Mouse (Mus musculus) testis, postnatal 10 days (tissue): ENCODE measurements around the gene Ntrk3.

Source experiments
- DNase-seq: peaks from one replicate; pipeline ENCODE4 v3.0.0; 2021; ENCODE audit warnings: low spot score

The Ntrk3 gene

DNA sequence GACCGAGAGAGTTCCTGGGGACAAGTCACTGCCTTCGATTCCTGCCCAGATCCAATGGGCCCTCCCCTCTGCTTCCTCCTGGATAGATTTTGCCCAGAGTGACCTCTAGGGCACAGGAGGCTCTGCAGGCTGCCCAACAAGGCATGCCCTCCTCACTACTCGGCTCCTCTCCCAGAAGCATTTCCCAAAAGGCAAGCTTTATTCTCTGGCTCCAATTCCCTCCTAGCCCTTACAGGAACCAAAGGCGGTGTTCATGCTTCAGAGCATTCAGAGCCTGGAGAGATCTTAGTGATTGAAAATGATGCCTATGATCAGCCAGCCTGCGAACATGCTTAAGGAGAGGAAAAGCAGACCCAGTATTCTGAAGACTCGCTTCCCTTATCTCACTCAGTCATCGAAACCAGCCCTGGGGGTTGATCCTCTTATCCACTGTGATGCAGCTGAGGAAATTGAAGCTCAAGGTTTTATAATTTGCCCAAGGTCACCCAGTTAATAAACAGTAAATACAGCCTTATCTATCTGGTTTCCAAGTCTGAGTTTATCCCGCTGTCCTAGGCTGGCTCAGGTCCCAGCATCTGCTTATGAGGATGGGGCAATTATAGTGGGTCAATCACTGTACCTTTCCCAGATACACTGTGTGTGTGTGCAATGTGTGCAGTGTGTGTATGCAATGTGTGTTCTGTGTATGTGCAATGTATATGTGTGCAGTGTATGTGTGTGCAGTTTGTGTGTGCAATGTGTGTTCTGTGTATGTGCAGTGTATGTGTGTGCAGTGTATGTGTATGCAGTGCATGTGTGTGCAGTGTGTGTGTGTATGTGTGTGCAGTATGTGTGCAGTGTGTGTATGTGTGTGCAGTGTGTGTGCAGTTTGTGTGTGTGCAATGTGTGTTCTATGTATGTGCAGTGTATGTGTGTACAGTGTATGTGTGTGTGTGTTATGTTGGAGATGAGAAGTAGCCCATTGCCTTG is 376.2 kb downstream of the Ntrk3 start:
- no peak for DNase-seq

DNA sequence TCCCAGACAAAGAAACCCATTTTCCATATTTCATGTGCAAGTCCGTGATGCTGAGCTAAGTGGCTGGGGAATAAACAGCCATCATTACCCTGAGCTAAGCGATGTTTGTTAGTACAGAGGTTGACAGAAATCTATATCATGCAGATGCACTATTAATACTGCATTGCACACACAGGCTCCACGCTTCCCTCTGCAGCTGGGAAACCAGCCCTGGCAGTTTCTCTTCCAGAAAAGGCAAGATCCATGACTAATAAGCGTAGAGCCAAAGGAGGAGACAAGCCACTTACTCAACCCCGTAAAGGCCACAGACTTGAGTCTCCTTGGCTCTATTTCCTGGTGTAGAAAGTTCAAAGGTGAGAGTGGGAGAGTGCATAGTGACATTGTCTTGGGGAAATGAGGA is 390.3 kb downstream of the Ntrk3 start:
- no peak for DNase-seq

- DNase-seq, result no peak
These were observed 404.4 kb downstream of the Ntrk3 start for GRCm38 (mm10) chr7:78333422-78333821.

DNA sequence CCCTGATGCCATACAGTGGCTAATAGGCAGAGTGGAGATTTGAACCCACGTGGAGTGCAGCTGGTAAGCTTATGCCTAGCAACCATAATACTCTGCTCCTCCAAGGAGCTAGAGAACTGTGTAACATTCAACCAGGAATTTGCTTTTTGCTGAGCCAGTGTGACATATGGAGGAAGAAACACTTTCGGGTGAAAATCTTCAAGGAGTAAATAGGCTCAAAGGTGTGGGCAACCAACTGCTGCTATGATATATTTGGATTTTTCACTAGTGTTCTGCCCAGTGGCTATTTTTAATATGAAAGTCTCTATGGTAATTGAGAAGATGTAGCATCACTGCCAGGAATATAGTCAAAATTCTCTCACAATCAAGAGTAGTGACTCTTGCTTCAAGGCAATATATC is 409.5 kb downstream of the Ntrk3 start:
- DNase-seq, result no peak

DNA sequence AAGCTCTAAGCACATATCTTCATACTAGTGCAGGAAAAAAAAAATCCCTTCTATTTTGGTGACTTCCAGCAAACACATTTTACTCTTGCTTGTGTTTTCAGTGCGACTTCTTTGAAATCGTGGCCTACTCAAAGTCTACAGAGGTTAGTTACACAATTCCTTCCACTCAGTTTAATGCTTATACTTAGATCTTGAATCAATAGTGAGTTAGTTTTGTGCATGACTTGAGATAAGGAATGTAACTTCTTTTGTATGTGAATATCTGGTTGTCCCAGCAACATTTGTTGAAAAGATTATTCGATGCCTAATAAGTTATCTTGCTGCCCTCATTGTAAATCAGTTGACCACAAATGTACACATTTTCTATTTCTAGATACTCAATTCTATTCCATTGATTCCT is 411.6 kb downstream of the Ntrk3 start:
- DNase-seq, result no peak

DNA sequence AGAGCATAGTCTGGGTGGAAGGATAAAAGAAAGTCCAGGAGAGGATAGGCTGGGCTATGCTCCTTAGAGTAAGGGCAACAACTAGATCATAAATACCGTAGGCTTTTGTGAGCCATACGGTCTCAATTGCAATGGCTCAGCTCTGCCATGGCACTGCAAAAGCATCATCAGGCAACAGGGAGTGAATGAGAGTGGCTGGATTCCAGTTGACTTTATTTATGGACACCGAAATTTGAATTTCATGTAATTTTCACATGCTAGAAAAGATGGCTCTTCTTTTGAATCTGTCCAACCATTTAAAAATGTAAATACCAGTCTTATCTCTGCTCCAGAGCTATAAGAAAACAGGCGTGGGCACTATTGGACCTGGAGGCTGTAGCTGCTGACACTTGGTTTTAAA is 419.2 kb downstream of the Ntrk3 start:
- DNase-seq, result no peak

DNA sequence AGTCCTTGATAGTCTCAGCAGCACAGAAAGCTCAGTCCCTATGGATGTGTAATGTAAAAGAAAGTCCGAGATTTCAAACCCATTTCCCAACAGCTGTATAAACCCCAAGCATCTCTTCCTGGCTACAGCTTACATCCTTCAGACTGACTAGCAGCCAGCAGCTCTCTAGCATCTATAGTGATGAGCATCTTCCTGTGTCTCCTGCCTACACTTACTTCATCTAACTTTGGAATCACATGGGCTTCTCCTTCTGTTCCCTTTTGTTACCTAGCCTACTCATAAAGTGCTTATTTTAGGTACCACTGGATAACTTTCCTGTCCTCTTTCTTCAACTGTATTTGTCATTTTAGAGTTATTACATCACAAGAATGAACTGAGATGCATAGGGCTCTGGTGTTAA is 432.0 kb downstream of the Ntrk3 start:
- no peak for DNase-seq

DNA sequence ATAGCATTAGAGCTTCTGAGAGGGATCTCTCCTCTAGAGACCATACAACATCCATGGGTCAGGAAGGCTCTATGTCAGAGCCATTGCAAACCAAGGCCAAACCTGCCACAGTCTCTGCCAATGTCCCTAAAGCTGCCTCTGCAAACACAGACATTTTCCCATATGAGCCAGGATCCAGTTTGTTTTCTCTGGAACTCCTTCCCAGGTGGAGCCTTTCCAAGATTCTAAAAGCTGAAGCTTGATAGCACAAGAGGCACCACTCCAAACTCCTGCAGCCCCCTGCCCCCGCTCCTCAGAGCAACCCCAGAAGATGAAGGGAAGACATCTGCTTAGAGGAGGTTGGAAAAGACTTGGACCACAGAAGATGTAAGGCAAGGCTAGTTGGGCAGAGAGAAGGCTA is 432.8 kb downstream of the Ntrk3 start:
- DNase-seq, result no peak

GRCm38 (mm10) chr7:78297290-78297689 is 440.5 kb downstream of the Ntrk3 start:
- no peak for DNase-seq

DNA sequence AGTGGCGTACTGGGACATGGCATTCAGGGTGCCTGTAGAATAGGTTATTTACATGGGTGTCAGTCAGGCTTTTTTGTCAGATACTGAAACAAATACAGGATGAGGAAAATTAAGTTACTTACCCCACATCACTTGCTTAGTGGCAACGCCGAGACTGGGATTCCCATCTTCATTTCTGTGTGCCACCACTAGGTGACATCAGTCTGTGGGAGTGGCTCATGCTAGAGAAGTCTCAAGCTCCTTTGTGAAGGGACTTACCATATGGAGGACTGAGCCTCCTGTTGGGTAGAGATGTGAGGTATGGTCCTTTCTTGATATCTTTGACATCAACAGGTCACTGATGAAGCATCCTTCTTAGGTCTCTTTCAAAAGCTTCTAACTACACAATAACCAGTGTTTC is 443.5 kb downstream of the Ntrk3 start:
- no peak for DNase-seq

DNA sequence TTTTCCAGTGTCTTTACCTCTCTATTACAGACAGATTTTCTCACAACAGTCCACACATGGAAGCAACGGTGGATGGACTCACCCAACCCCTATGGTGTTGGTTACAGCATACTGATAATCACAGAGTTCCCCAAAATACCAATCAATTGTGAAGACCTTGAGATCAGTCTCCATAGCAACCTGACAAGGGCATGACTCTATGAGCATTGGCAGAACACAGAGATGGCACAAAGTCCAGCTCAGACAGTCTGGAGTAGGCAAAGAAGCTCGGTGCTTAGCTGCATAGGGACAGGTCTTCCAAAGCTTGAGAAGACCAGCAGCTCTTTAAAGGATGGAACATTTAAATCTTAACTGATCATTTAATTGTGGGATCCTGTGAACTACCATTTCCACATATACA is 447.6 kb downstream of the Ntrk3 start:
- DNase-seq, result no peak

- no peak for DNase-seq
These were observed 451.1 kb downstream of the Ntrk3 start for GRCm38 (mm10) chr7:78286516-78287238.

DNA sequence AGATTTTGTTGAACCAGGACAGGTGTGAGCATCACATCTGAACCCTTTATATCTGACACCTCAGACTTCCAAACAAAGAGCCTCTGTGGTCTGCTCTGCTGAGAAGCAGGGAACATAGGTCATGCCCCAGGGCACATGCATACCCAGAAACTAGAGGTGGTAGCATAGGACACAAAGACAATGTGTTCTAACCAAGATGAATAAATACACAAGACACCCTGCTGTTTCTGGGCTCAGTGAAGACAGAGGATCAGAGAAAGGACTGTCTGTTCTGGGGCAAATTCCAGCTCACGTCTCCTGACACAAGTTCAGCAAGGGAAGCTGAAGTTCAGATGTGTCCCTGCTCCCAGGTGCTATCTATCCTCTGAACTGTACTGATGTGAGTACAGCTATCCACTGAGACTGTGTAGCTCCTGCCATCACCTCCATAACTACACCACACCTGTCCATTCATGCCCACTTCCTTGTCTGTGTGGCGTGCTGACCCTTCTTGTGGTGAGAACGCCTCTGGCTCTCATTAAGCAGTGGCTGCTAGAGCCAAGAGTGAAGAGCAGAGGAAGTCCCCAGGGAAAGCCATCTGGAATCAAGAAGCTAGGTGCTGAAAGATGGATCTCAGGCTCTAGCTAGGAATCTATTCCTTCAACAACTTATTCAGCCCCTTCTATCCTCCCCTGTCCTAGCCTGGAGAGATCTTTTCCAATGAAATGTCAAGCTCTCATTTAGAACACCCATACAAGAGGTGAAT is 468.1 kb downstream of the Ntrk3 start:
- no peak for DNase-seq

GRCm38 (mm10) chr7:78267461-78268007 is 470.3 kb downstream of the Ntrk3 start:
- DNase-seq, result no peak

GRCm38 (mm10) chr7:78264432-78265002 is 473.3 kb downstream of the Ntrk3 start:
- DNase-seq, result no peak

- DNase-seq, result no peak
These were observed 476.2 kb downstream of the Ntrk3 start for GRCm38 (mm10) chr7:78261420-78262125.

DNA sequence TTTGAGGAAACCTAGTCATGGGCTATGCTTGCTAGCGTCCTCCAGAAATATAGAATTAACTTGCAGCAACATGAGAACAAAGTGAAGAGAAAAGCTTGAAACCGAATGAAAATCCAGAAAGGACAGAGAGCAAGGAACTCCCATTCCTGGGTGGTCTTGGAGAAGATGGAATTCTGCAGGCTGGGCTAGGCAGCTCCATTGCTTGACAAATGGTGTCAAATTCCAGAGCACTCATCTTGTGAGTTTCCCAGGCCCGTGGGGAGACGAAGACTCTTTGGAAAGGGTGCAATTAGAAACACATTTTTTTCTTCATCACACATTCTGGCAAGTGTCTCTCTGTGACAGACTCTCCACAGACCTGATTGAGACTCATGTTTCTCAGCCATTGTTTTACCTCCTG is 479.7 kb downstream of the Ntrk3 start:
- no peak for DNase-seq

GRCm38 (mm10) chr7:78253777-78254385 is 483.9 kb downstream of the Ntrk3 start:
- no peak for DNase-seq

GRCm38 (mm10) chr7:78248119-78248642 is 489.6 kb downstream of the Ntrk3 start:
- no peak for DNase-seq

DNA sequence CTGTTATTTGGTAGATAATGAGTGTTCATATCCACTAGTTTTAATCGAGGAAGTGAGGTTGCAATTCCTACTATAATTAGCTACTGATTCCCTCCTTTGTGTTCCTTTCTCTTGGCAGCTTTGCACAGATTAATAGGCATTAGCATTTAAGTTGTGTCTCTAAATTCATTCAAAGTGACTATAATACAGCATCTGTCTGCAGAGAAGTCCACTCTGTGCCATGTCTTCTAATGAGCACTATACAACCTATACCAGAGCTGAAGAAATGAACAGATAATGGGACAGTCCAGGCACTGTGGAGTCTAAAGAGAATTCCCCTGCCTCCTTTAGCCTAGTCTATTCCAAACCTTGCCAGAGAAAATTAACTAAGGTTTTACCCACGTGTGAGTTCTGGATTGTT is 498.8 kb downstream of the Ntrk3 start:
- DNase-seq, result no peak

GRCm38 (mm10) chr7:78221668-78222067 is 516.1 kb downstream of the Ntrk3 start:
- no peak for DNase-seq
